Mouse (Mus musculus) common myeloid progenitor, adult 5-6 weeks (primary cell): ENCODE data around the gene Ddx55. TPM values are rescaled to one million over a fixed set of nuclear protein-coding genes. Genes with fewer than 3 reads are reported as not detected.
A peak's percentile ranks its signal among the peaks of the same experiment; 100 is the strongest.

Experiments
- ATAC-seq: replicated peaks from 2 replicates; pipeline ENCODE4 v1.8.0; 2016; ENCODE audit warnings: low read depth, mild to moderate bottlenecking, moderate TSS enrichment, inconsistent platforms; ENCODE audit not compliant: poor library complexity, severe bottlenecking
- total RNA-seq: library from RNA; stranded (forward); fragments of 200-1000, 187-1606 nt; gene quantifications from 2 replicates; pipeline ENCODE4 v1.2.3, GENCODE M21; 2017

The Ddx55 gene
- total RNA-seq, 1 experiment from 2014 or later, result 18.5 TPM

GRCm38 (mm10) chr5:124604296-124604695 lies 51.6 kb downstream of the Ddx55 start:
- ATAC-seq, result no peak

GRCm38 (mm10) chr5:124605041-124605622 lies 52.5 kb downstream of the Ddx55 start:
- ATAC-seq, result no peak

- peak; percentile 85 for ATAC-seq
Observed at GRCm38 (mm10) chr5:124610965-124611364, 58.3 kb downstream of the Ddx55 start.

- peak; percentile 58 for ATAC-seq
Observed at GRCm38 (mm10) chr5:124614709-124615108, 62.0 kb downstream of the Ddx55 start.

- ATAC-seq, result no peak
Observed at GRCm38 (mm10) chr5:124618711-124619110, 66.0 kb downstream of the Ddx55 start.

Other genes starting within 250 kb of the Ddx55 start
- 40.4 and 41.3 TPM in 2 replicates for gene Mphosph9, start 224.9 kb upstream of the Ddx55 start, total RNA-seq
- 22.9 and 25.5 TPM in 2 replicates for gene 2810006K23Rik, start 224.8 kb upstream of the Ddx55 start, total RNA-seq
- 151 and 188 TPM in 2 replicates for gene Cdk2ap1, start 189.8 kb upstream of the Ddx55 start, total RNA-seq
- gene Sbno1, start 126.9 kb upstream of the Ddx55 start, total RNA-seq, result 195 and 219 TPM in 2 replicates
- 130 and 182 TPM in 2 replicates for gene Kmt5a, start 112.9 kb upstream of the Ddx55 start, total RNA-seq
- gene Rilpl2, start 74.5 kb upstream of the Ddx55 start, total RNA-seq, result 23.1 and 32.4 TPM in 2 replicates
- 12.1 and 15.4 TPM in 2 replicates for gene Snrnp35, start 69.7 kb upstream of the Ddx55 start, total RNA-seq
- 3.1 and 5.3 TPM in 2 replicates for gene Rilpl1, start 21.5 kb upstream of the Ddx55 start, total RNA-seq
- gene Tmed2, start 12.2 kb upstream of the Ddx55 start, total RNA-seq, result 643 and 733 TPM in 2 replicates
- 37.9 and 61.6 TPM in 2 replicates for gene Eif2b1, start 26.3 kb downstream of the Ddx55 start, total RNA-seq
- gene Gtf2h3, start 26.3 kb downstream of the Ddx55 start, total RNA-seq, result 33.8 and 39.2 TPM in 2 replicates
- gene Atp6v0a2, start 75.7 kb downstream of the Ddx55 start, total RNA-seq, result 19.4 and 23.0 TPM in 2 replicates
- gene Dnah10, start 172.2 kb downstream of the Ddx55 start, total RNA-seq, result not detected in 2 replicates